Mouse (Mus musculus): ENCODE measurements at regions not wholly inside any gene's neighbourhood (a gene's known extent, or its start where the extent isn't known, plus 50 kb on each side); places are given as distances from the start of the nearest gene placed in this dataset.

DNA sequence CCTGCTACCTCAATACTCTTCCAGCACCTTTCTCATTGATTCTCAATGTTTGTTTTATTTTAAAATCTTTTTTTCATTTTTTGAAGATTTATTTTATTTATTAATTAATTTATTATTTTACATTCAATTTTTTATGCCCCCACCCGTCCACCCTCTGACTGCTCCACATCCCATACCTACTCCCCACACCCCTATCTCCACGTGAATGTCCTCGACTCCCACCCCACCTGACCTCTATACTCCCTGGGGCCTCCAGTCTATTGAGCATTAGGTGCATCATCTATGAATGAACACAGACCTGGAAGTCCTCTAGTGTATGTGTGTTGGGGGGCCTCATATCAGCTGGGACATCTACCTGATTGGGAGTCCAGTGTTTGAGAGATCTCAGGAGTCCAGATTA, 251.0 kb upstream of the 2610001J05Rik start:
- no peaks in the 10 kb centered on the region for H3K27me3 ChIP-seq (ENCODE audit: insufficient read depth, low read length)
- ATAC-seq (ENCODE audit: extremely low read depth, insufficient number of reproducible peaks, low FRiP score, poor library complexity, severe bottlenecking) (no peak), DNase-seq (ENCODE audit: low spot score) (no peak)
- no peak for TF ChIP-seq GATA2 (IDR thresholded peaks at IDR 0.05; ENCODE audit: borderline replicate concordance, low read depth, low read length)
- TF ChIP-seq CTCF (IDR thresholded peaks at IDR 0.05; ENCODE audit: low read depth, low read length), result no peak
- TF ChIP-seq TAL1 (conservative IDR thresholded peaks at IDR 0.05; ENCODE audit: low read depth, low read length), result no peak
- TF ChIP-seq GATA1 (IDR thresholded peaks at IDR 0.05; ENCODE audit: borderline replicate concordance, low read length), result no peak
- no peak for TF ChIP-seq POLR2AphosphoS5 (IDR thresholded peaks at IDR 0.05; ENCODE audit: insufficient replicate concordance, low read depth, low read length)
- no peak overlapping the region for H3K4me3 ChIP-seq (ENCODE audit: low read depth, low read length)
- no peaks in the 10 kb centered on the region for H3K9me3 ChIP-seq (replicated peaks)
- no peaks in the 10 kb centered on the region for H3K36me3 ChIP-seq (replicated peaks)
- H3K4me1 ChIP-seq (ENCODE audit: insufficient read depth, low read depth, low read length), result no peaks in the 10 kb centered on the region

DNA sequence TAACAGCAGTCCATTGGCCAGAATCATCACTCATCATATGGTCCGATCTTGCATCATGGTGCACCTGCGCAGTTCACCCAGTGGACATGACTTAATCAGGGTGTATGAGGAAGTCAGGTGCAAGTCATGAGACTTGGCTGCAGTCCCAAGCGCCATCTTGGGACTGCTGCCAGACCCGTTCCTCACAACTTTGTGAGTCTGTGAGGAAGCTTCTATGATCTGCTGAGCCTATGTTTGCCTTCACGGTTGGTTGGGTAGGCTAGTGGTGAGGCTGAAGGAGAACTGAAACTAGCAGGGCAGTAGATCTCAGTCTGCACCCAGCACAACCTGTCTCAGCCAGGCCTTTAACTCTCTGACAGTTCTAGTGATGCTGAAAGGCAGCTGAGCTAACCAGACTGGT, 250.2 kb upstream of the 2610001J05Rik start:
- H3K4me3 ChIP-seq (ENCODE audit: low read depth, low read length), result no peak overlapping the region
- no peak for ATAC-seq (ENCODE audit: extremely low read depth, insufficient number of reproducible peaks, low FRiP score, poor library complexity, severe bottlenecking)
- DNase-seq (ENCODE audit: low spot score), result no peak

GRCm38 (mm10) chr6:14094907-14095306, 223.6 kb upstream of the 2610001J05Rik start:
- ATAC-seq (ENCODE audit: extremely low read depth, insufficient number of reproducible peaks, low FRiP score, poor library complexity, severe bottlenecking) (no peak), DNase-seq (ENCODE audit: low spot score) (no peak)
- no peak overlapping the region for H3K4me3 ChIP-seq (ENCODE audit: low read depth, low read length)
- no peaks in the 10 kb centered on the region for H3K36me3 ChIP-seq (replicated peaks)
- TF ChIP-seq GATA2 (IDR thresholded peaks at IDR 0.05; ENCODE audit: borderline replicate concordance, low read depth, low read length) (no peak), TAL1 (conservative IDR thresholded peaks at IDR 0.05; ENCODE audit: low read depth, low read length) (no peak), GATA1 (IDR thresholded peaks at IDR 0.05; ENCODE audit: borderline replicate concordance, low read length) (no peak), CTCF (IDR thresholded peaks at IDR 0.05; ENCODE audit: low read depth, low read length) (no peak), POLR2AphosphoS5 (IDR thresholded peaks at IDR 0.05; ENCODE audit: insufficient replicate concordance, low read depth, low read length) (no peak)
- H3K27me3 ChIP-seq (ENCODE audit: insufficient read depth, low read length), result no peaks in the 10 kb centered on the region
- no peaks in the 10 kb centered on the region for H3K4me1 ChIP-seq (ENCODE audit: insufficient read depth, low read depth, low read length)
- no peaks in the 10 kb centered on the region for H3K9me3 ChIP-seq (replicated peaks)

More for the DNA sequence above, 250.2 kb upstream of the 2610001J05Rik start:
- Histone ChIP-seq H3K4me1 (ENCODE audit: insufficient read depth, low read depth, low read length) (no peaks in the 10 kb centered on the region), H3K36me3 (replicated peaks) (no peaks in the 10 kb centered on the region), H3K27me3 (ENCODE audit: insufficient read depth, low read length) (no peaks in the 10 kb centered on the region), H3K9me3 (replicated peaks) (no peaks in the 10 kb centered on the region)
- TF ChIP-seq GATA1 (IDR thresholded peaks at IDR 0.05; ENCODE audit: borderline replicate concordance, low read length), result no peak
- TF ChIP-seq GATA2 (IDR thresholded peaks at IDR 0.05; ENCODE audit: borderline replicate concordance, low read depth, low read length), result no peak
- no peak for TF ChIP-seq CTCF (IDR thresholded peaks at IDR 0.05; ENCODE audit: low read depth, low read length)
- no peak for TF ChIP-seq POLR2AphosphoS5 (IDR thresholded peaks at IDR 0.05; ENCODE audit: insufficient replicate concordance, low read depth, low read length)
- TF ChIP-seq TAL1 (conservative IDR thresholded peaks at IDR 0.05; ENCODE audit: low read depth, low read length), result no peak

DNA sequence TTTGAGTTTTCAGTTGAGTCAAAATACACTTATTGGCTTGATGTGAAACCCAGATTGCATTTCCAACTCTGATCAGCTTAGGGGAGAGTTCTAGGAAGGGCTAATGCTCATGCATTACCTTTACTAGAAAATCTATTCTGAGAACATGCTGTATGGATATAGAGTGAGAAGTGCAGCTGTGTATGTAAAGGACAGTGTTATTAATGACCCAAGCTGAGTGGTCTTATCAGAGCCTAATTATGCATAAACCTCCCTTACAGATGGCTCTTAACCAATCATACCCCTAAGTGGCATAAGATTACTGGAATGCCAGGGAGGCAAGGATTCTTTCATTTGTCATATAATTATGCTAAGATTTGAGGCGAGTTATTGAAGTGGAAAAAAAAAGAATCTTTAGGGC, 210.6 kb upstream of the 2610001J05Rik start:
- TF ChIP-seq POLR2AphosphoS5 (IDR thresholded peaks at IDR 0.05; ENCODE audit: insufficient replicate concordance, low read depth, low read length) (no peak), TAL1 (conservative IDR thresholded peaks at IDR 0.05; ENCODE audit: low read depth, low read length) (no peak), GATA1 (IDR thresholded peaks at IDR 0.05; ENCODE audit: borderline replicate concordance, low read length) (no peak), GATA2 (IDR thresholded peaks at IDR 0.05; ENCODE audit: borderline replicate concordance, low read depth, low read length) (no peak), CTCF (IDR thresholded peaks at IDR 0.05; ENCODE audit: low read depth, low read length) (no peak)

DNA sequence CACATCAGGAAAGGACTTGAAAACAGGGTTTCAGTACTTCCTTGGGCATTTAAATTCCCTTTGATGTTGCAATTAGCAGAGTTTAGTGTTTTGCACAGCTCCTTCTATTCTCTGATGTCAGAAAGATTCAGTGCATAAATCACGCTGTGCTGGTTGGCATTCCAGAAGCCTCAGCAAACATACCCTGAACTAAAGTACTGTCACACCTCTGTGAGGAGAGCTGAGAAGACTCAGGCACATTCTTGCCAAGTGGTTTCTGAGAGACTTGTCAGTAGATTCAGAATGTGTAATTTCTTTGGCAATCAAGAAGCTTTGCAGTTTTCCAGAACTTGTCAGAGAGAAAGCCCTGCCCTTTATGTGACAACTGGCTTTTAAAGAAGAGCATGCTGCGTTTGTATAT, 192.4 kb upstream of the 2610001J05Rik start:
- H3K4me1 ChIP-seq (ENCODE audit: insufficient read depth, low read depth, low read length), result no peaks in the 10 kb centered on the region
- H3K9me3 ChIP-seq (replicated peaks), result no peaks in the 10 kb centered on the region
- TF ChIP-seq GATA2 (IDR thresholded peaks at IDR 0.05; ENCODE audit: borderline replicate concordance, low read depth, low read length), result no peak
- TF ChIP-seq CTCF (IDR thresholded peaks at IDR 0.05; ENCODE audit: low read depth, low read length), result no peak
- no peak for TF ChIP-seq POLR2AphosphoS5 (IDR thresholded peaks at IDR 0.05; ENCODE audit: insufficient replicate concordance, low read depth, low read length)
- no peak for TF ChIP-seq GATA1 (IDR thresholded peaks at IDR 0.05; ENCODE audit: borderline replicate concordance, low read length)
- TF ChIP-seq TAL1 (conservative IDR thresholded peaks at IDR 0.05; ENCODE audit: low read depth, low read length), result no peak
- no peaks in the 10 kb centered on the region for H3K27me3 ChIP-seq (ENCODE audit: insufficient read depth, low read length)
- no peak for DNase-seq (ENCODE audit: low spot score)
- ATAC-seq (ENCODE audit: extremely low read depth, insufficient number of reproducible peaks, low FRiP score, poor library complexity, severe bottlenecking), result no peak
- H3K36me3 ChIP-seq (replicated peaks), result no peaks in the 10 kb centered on the region
- no peak overlapping the region for H3K4me3 ChIP-seq (ENCODE audit: low read depth, low read length)

More for the DNA sequence above, 210.6 kb upstream of the 2610001J05Rik start:
- Histone ChIP-seq H3K27me3 (ENCODE audit: insufficient read depth, low read length) (no peaks in the 10 kb centered on the region), H3K4me1 (ENCODE audit: insufficient read depth, low read depth, low read length) (no peaks in the 10 kb centered on the region), H3K36me3 (replicated peaks) (no peaks in the 10 kb centered on the region), H3K9me3 (replicated peaks) (no peaks in the 10 kb centered on the region), H3K4me3 (ENCODE audit: low read depth, low read length) (no peak overlapping the region)
- no peak for ATAC-seq (ENCODE audit: extremely low read depth, insufficient number of reproducible peaks, low FRiP score, poor library complexity, severe bottlenecking)
- no peak for DNase-seq (ENCODE audit: low spot score)

GRCm38 (mm10) chr6:14046560-14046959, 175.2 kb upstream of the 2610001J05Rik start:
- no peaks in the 10 kb centered on the region for H3K36me3 ChIP-seq (replicated peaks)
- TF ChIP-seq TAL1 (conservative IDR thresholded peaks at IDR 0.05; ENCODE audit: low read depth, low read length), result no peak
- ATAC-seq (ENCODE audit: extremely low read depth, insufficient number of reproducible peaks, low FRiP score, poor library complexity, severe bottlenecking) (no peak), DNase-seq (ENCODE audit: low spot score) (no peak)
- H3K4me1 ChIP-seq (ENCODE audit: insufficient read depth, low read depth, low read length), result no peaks in the 10 kb centered on the region
- no peaks in the 10 kb centered on the region for H3K27me3 ChIP-seq (ENCODE audit: insufficient read depth, low read length)
- no peak overlapping the region for H3K4me3 ChIP-seq (ENCODE audit: low read depth, low read length)
- H3K9me3 ChIP-seq (replicated peaks), result no peaks in the 10 kb centered on the region

DNA sequence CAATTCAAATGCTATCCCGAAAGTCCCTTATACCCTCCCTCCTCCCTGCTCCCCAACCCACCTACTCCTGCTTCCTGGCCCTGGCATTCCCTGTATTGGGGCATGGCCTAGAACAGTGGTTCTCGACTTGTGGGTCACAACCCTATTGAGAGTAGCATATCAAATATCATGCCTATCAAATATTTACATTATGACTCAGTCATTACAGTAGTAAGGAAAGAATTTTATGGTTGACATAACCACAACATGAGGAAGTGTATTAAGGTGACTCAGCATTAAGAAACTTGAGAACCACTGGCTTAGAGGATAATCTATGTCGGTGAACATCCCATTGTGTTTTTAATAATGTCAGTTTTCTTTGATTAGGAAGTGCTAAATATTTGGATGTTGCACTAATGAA, 173.3 kb upstream of the 2610001J05Rik start:
- no peaks in the 10 kb centered on the region for H3K9me3 ChIP-seq (replicated peaks)
- TF ChIP-seq CTCF (IDR thresholded peaks at IDR 0.05; ENCODE audit: low read depth, low read length) (no peak), GATA1 (IDR thresholded peaks at IDR 0.05; ENCODE audit: borderline replicate concordance, low read length) (no peak), POLR2AphosphoS5 (IDR thresholded peaks at IDR 0.05; ENCODE audit: insufficient replicate concordance, low read depth, low read length) (no peak), TAL1 (conservative IDR thresholded peaks at IDR 0.05; ENCODE audit: low read depth, low read length) (no peak), GATA2 (IDR thresholded peaks at IDR 0.05; ENCODE audit: borderline replicate concordance, low read depth, low read length) (no peak)
- H3K27me3 ChIP-seq (ENCODE audit: insufficient read depth, low read length), result no peaks in the 10 kb centered on the region
- no peak overlapping the region for H3K4me3 ChIP-seq (ENCODE audit: low read depth, low read length)
- H3K4me1 ChIP-seq (ENCODE audit: insufficient read depth, low read depth, low read length), result no peaks in the 10 kb centered on the region
- H3K36me3 ChIP-seq (replicated peaks), result no peaks in the 10 kb centered on the region
- no peak for DNase-seq (ENCODE audit: low spot score)
- ATAC-seq (ENCODE audit: extremely low read depth, insufficient number of reproducible peaks, low FRiP score, poor library complexity, severe bottlenecking), result 0 out of 2 replicates have a peak, but pooled peaks have one; percentile 15
